9 mouse cellular contexts compared by ENCODE assay signal in the genomic region with DNA sequence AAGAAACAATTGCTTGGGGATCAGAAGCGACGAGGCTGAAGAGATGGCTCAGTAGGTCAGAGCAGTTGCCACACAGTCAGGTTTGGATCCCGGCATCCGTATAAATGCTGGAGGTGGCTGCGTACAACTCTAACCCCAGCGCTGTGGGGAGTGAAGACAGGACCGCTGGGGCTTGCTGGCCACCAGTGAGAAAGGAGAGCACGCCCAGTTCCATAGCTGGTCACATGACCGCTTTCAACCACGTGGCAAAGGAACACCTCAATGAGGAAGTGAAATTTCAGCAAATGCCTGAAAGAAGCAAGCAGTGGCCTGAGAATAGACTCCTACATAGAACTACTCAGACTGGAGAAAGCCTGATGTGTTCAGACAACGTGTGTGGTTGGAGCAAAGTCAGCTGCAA.
DNase-seq lines count a peak whose midpoint lies in the region; ATAC-seq and TF ChIP-seq lines count a peak whose summit lies in the region.
"Had no signal": no experiment of that assay in that cellular context is flagged by ENCODE, and none has a peak within 500 bp of the region (broad histone marks: within the 10 kb centered on the region; RNA-seq: fewer than 3 reads in every experiment).

No protein-coding gene starts in this region.

- no peak for TF ChIP-seq CTCF in lung, postnatal 0 days (IDR thresholded peaks at IDR 0.05)

- WGBS in lung, postnatal 0 days: 61% methylated on average over 11 of the region's 11 CpGs
- WGBS in midbrain, embryonic 16.5 days: 73% methylated on average over 11 of the region's 11 CpGs

- no peaks in the 10 kb centered on the region for H3K4me1 ChIP-seq in lung, postnatal 0 days (ENCODE audit: insufficient read depth, low read depth, low read length)
- no peaks in the 10 kb centered on the region for H3K4me1 ChIP-seq in midbrain, embryonic 16.5 days (ENCODE audit: control insufficient read depth, insufficient read depth, low read length)

- no peaks in the 10 kb centered on the region for H3K9me3 ChIP-seq in lung, postnatal 0 days (ENCODE audit: low read length)
- no peaks in the 10 kb centered on the region for H3K9me3 ChIP-seq in midbrain, embryonic 16.5 days (replicated peaks; ENCODE audit: control insufficient read depth, low read length, poor library complexity, severe bottlenecking)

- no peak for TF ChIP-seq EP300 in lung, postnatal 0 days (IDR thresholded peaks at IDR 0.05)

- intact Hi-C loops in gastrocnemius, postnatal 14 days (cut with DNase I; ENCODE audit: low total_unique reads): no loop called here

- ATAC-seq in lung, postnatal 0 days: peak; percentile 38
- no peak for ATAC-seq in inflammation-experienced regulatory T-cells, adult 6 months
- ATAC-seq in midbrain, embryonic 16.5 days: no peak

- H3K36me3 ChIP-seq in lung, postnatal 0 days (ENCODE audit: insufficient read depth, low read length): no peaks in the 10 kb centered on the region
- H3K36me3 ChIP-seq in midbrain, embryonic 16.5 days (ENCODE audit: control insufficient read depth, insufficient read depth, low read length): no peaks in the 10 kb centered on the region

- H3K9ac ChIP-seq in lung, postnatal 0 days (replicated peaks; ENCODE audit: low read depth): no peak overlapping the region
- H3K9ac ChIP-seq in midbrain, embryonic 16.5 days (ENCODE audit: low read depth, low read length): no peak overlapping the region

- H3K4me3 ChIP-seq in lung, postnatal 0 days (ENCODE audit: low read depth, low read length): no peak overlapping the region
- no peak overlapping the region for H3K4me3 ChIP-seq in midbrain, embryonic 16.5 days (ENCODE audit: low read depth, low read length)

- H3K27me3 ChIP-seq in lung, postnatal 0 days (replicated peaks; ENCODE audit: insufficient read depth, low read length): no peaks in the 10 kb centered on the region
- no peaks in the 10 kb centered on the region for H3K27me3 ChIP-seq in midbrain, embryonic 16.5 days (ENCODE audit: control insufficient read depth, insufficient read depth, low read depth, low read length)

- peak; percentile 7 for DNase-seq in gastrocnemius, postnatal 25 days
- no peak for DNase-seq in gastrocnemius, postnatal 14 days
- DNase-seq in spleen, adult 18-20 months: peak; percentile 8 to 16
- DNase-seq in spleen, adult 12 weeks (ENCODE audit: low spot score): no peak
- peak; percentile 36 for DNase-seq in lung, postnatal 0 days (ENCODE audit: low spot score)
- peak; percentile 53 for DNase-seq in testis, postnatal 10 days (ENCODE audit: low spot score)
- DNase-seq: cerebellum, adult 18-20 months had no signal

- H3K4me2 ChIP-seq in lung, postnatal 0 days (replicated peaks; ENCODE audit: low read depth, low read length): no peak overlapping the region
- no peak overlapping the region for H3K4me2 ChIP-seq in midbrain, embryonic 16.5 days (ENCODE audit: low read length)

- no peak overlapping the region for H3K27ac ChIP-seq in lung, postnatal 0 days (ENCODE audit: low read length)
- H3K27ac ChIP-seq in midbrain, embryonic 16.5 days (ENCODE audit: low read length): no peak overlapping the region

Comparison
In these comparisons a context has a peak if more than half of its experiments do, and no peak if none do; other contexts are left out.
1. DNase-seq: peak in gastrocnemius, postnatal 25 days (single experiment), spleen, adult 18-20 months (2 of 2), lung, postnatal 0 days (single experiment) and testis, postnatal 10 days (single experiment); none in gastrocnemius, postnatal 14 days (single experiment) and spleen, adult 12 weeks (single experiment).